In the genomic region with DNA sequence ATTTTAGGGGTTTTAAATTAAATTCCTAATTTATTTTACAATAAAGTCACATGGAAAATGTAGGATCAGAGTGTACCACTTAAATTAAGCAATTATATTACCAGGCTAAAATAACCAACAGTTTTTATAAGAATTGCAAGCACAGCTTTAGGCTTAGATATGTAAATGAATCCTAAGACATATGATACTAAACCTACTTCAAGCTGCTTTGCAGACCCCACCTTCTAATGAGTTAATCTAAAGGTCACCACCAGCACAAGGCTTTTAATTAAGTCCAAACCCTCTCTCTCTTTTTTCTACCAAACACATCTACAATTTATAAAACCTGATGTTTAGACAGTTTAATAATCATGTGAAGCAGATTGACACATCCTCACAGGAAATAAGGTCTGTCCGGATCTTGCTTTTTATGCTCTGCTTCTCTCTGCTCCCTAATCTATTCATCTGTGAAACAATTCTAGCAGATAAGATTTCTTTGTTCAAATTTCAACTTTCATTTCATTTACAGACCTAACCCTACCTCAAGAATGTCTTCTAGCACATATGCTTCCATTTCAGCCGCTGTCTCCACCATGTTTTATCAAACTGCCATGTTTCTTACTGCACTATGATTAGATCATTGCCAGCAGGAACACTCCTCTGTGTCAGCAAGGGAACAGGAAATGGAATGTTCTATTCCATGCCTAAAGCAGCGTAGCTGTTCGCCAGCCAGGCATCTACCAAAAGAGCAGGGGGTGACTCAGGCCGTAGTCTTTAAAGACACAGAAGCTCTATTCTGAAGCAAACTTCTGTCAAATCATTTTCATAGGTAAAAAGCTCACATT, we compare ENCODE assay signal across 8 mouse cellular contexts. TPM values are rescaled to one million over a fixed set of nuclear protein-coding genes. Genes with fewer than 3 reads are reported as not detected.
DNase-seq lines count a peak whose midpoint lies in the region; ATAC-seq and TF ChIP-seq lines count a peak whose summit lies in the region.

No protein-coding gene starts in this region.

- H3K4me2 ChIP-seq in heart, embryonic 13.5 days, result peak overlapping the region; percentile 57
- peak overlapping the region; percentile 28; the same call in 1 of the 2 replicates for H3K4me2 ChIP-seq in kidney, embryonic 14.5 days (replicated peaks; ENCODE audit: low read depth, low read length)
- H3K4me2 ChIP-seq in limb, embryonic 12.5 days, result peak overlapping the region; percentile 41
- peak overlapping the region; percentile 40 for H3K4me2 ChIP-seq in midbrain, embryonic 11.5 days
- no peak overlapping the region for H3K4me2 ChIP-seq in stomach, embryonic 14.5 days (replicated peaks; ENCODE audit: low read depth, low read length)

- 24% methylated on average over 5 of the region's 5 CpGs for WGBS in heart, embryonic 13.5 days
- WGBS in kidney, embryonic 14.5 days, result 23% methylated on average over 5 of the region's 5 CpGs
- WGBS in limb, embryonic 12.5 days, result 24% methylated on average over 5 of the region's 5 CpGs
- WGBS in midbrain, embryonic 11.5 days, result 24% methylated on average over 5 of the region's 5 CpGs
- 45% methylated on average over 5 of the region's 5 CpGs for WGBS in stomach, embryonic 14.5 days

- no peak for TF ChIP-seq POLR2A in bone marrow macrophage, adult 2 months (IDR thresholded peaks at IDR 0.05; ENCODE audit: borderline replicate concordance, low read depth, low read length)

- peak overlapping the region; percentile 45 for H3K27ac ChIP-seq in bone marrow macrophage, adult 2 months (ENCODE audit: insufficient read depth, low read depth, low read length)
- H3K27ac ChIP-seq in heart, embryonic 13.5 days (replicated peaks), result peak overlapping the region; percentile 61
- no peak overlapping the region for H3K27ac ChIP-seq in kidney, embryonic 14.5 days (ENCODE audit: low read depth, low read length)
- no peak overlapping the region for H3K27ac ChIP-seq in limb, embryonic 12.5 days
- H3K27ac ChIP-seq in midbrain, embryonic 11.5 days (ENCODE audit: low read depth, low read length), result peak overlapping the region; percentile 44
- H3K27ac ChIP-seq in stomach, embryonic 14.5 days (ENCODE audit: low read length), result no peak overlapping the region

- H3K4me1 ChIP-seq in bone marrow macrophage, adult 2 months (ENCODE audit: control insufficient read depth, insufficient read depth, low read length), result peaks cover 8% of the 10 kb centered on the region
- peaks cover 26% of the 10 kb centered on the region for H3K4me1 ChIP-seq in heart, embryonic 13.5 days
- peaks cover 11% of the 10 kb centered on the region; the same call in 1 of the 2 replicates for H3K4me1 ChIP-seq in kidney, embryonic 14.5 days (ENCODE audit: control insufficient read depth, insufficient read depth, low read length)
- H3K4me1 ChIP-seq in limb, embryonic 12.5 days (replicated peaks), result peaks cover 23% of the 10 kb centered on the region
- peaks cover 19% of the 10 kb centered on the region for H3K4me1 ChIP-seq in midbrain, embryonic 11.5 days (ENCODE audit: control insufficient read depth, insufficient read depth, low read length)
- peaks cover 5% of the 10 kb centered on the region; the same call in 1 of the 2 replicates for H3K4me1 ChIP-seq in stomach, embryonic 14.5 days (ENCODE audit: control insufficient read depth, insufficient read depth, low read length)

- no peaks in the 10 kb centered on the region for H3K36me3 ChIP-seq in heart, embryonic 13.5 days
- H3K36me3 ChIP-seq in kidney, embryonic 14.5 days (ENCODE audit: control insufficient read depth, insufficient read depth, low read length), result no peaks in the 10 kb centered on the region
- no peaks in the 10 kb centered on the region for H3K36me3 ChIP-seq in limb, embryonic 12.5 days
- H3K36me3 ChIP-seq in midbrain, embryonic 11.5 days (ENCODE audit: control insufficient read depth, insufficient read depth, low read length), result no peaks in the 10 kb centered on the region
- no peaks in the 10 kb centered on the region for H3K36me3 ChIP-seq in stomach, embryonic 14.5 days (ENCODE audit: control insufficient read depth, insufficient read depth, low read length)

- H3K9ac ChIP-seq in heart, embryonic 13.5 days, result no peak overlapping the region
- H3K9ac ChIP-seq in kidney, embryonic 14.5 days (ENCODE audit: low read depth, low read length), result no peak overlapping the region
- no peak overlapping the region for H3K9ac ChIP-seq in limb, embryonic 12.5 days (replicated peaks)
- peak overlapping the region; percentile 20; the same call in 1 of the 2 replicates for H3K9ac ChIP-seq in midbrain, embryonic 11.5 days (ENCODE audit: low read length)
- H3K9ac ChIP-seq in stomach, embryonic 14.5 days (replicated peaks; ENCODE audit: low read depth, low read length), result no peak overlapping the region

- TF ChIP-seq CTCF in bone marrow macrophage, adult 2 months (IDR thresholded peaks at IDR 0.05; ENCODE audit: low read depth, low read length), result no peak

- peak; percentile 13 to 32 for DNase-seq in CD8-positive naive resting alpha-beta T cell, adult 2 months (ENCODE audit: low read depth in 2 of 2, low spot score in 2 of 2)
- DNase-seq in fibroblast of lung, adult 2 months (ENCODE audit: low read depth), result peak; percentile 80
- peak; percentile 90 for DNase-seq in midbrain, embryonic 11.5 days (ENCODE audit: low spot score, missing footprints)

- ATAC-seq in heart, embryonic 13.5 days (ENCODE audit: extremely low read depth, insufficient number of reproducible peaks, low FRiP score, low TSS enrichment), result peak; percentile 37; the same call in 1 of the 2 replicates
- peak; percentile 90 for ATAC-seq in kidney, embryonic 14.5 days (ENCODE audit: low FRiP score, low TSS enrichment)
- ATAC-seq in limb, embryonic 12.5 days (ENCODE audit: insufficient number of reproducible peaks, insufficient read depth, low FRiP score, low TSS enrichment, low read depth), result no peak
- ATAC-seq in midbrain, embryonic 11.5 days (ENCODE audit: low FRiP score), result peak; percentile 86
- peak; percentile 63; the same call in 1 of the 2 replicates for ATAC-seq in stomach, embryonic 14.5 days (ENCODE audit: insufficient number of reproducible peaks, insufficient read depth, low FRiP score, low read depth)

- H3K27me3 ChIP-seq in heart, embryonic 13.5 days (replicated peaks), result no peaks in the 10 kb centered on the region
- H3K27me3 ChIP-seq in kidney, embryonic 14.5 days (ENCODE audit: control insufficient read depth, insufficient read depth, low read length), result no peaks in the 10 kb centered on the region
- no peaks in the 10 kb centered on the region for H3K27me3 ChIP-seq in limb, embryonic 12.5 days
- no peaks in the 10 kb centered on the region for H3K27me3 ChIP-seq in midbrain, embryonic 11.5 days (ENCODE audit: control insufficient read depth, insufficient read depth, low read length)
- no peaks in the 10 kb centered on the region for H3K27me3 ChIP-seq in stomach, embryonic 14.5 days (ENCODE audit: control insufficient read depth, insufficient read depth, low read length)

- peak overlapping the region; percentile 19 for H3K4me3 ChIP-seq in bone marrow macrophage, adult 2 months (ENCODE audit: insufficient read depth, low read length)
- H3K4me3 ChIP-seq in heart, embryonic 13.5 days, result peak overlapping the region; percentile 30
- peak overlapping the region; percentile 17; the same call in 1 of the 2 replicates for H3K4me3 ChIP-seq in kidney, embryonic 14.5 days (ENCODE audit: low read length)
- no peak overlapping the region for H3K4me3 ChIP-seq in limb, embryonic 12.5 days (replicated peaks)
- peak overlapping the region; percentile 20 for H3K4me3 ChIP-seq in midbrain, embryonic 11.5 days (ENCODE audit: low read depth, low read length)
- no peak overlapping the region for H3K4me3 ChIP-seq in stomach, embryonic 14.5 days (ENCODE audit: low read depth, low read length)

- no peaks in the 10 kb centered on the region for H3K9me3 ChIP-seq in heart, embryonic 13.5 days
- H3K9me3 ChIP-seq in kidney, embryonic 14.5 days (ENCODE audit: control insufficient read depth, low read length), result no peaks in the 10 kb centered on the region
- H3K9me3 ChIP-seq in limb, embryonic 12.5 days, result no peaks in the 10 kb centered on the region
- no peaks in the 10 kb centered on the region for H3K9me3 ChIP-seq in midbrain, embryonic 11.5 days (ENCODE audit: control insufficient read depth, low read length)
- H3K9me3 ChIP-seq in stomach, embryonic 14.5 days (ENCODE audit: control insufficient read depth, low read depth, low read length), result no peaks in the 10 kb centered on the region

RNA-seq across cellular contexts. Expression of a gene that starts 27.0 kb away (rescaled TPM):
- polyA plus RNA-seq in bone marrow macrophage, adult 2 months (2012; ENCODE audit: insufficient read depth, insufficient read length, missing spikeins), result 39.2 and 40.0 TPM in 2 replicates
- 16.2 and 16.3 TPM in 2 replicates for polyA plus RNA-seq in heart, embryonic 13.5 days (2015; fragmentation: Nextera tagmentation; extraction: Ambion mirVana)
- 40.0 and 41.2 TPM in 2 replicates for polyA plus RNA-seq in kidney, embryonic 14.5 days (2014; fragmentation: Nextera tagmentation; extraction: Ambion mirVana)
- polyA plus RNA-seq in limb, embryonic 12.5 days (2016; fragmentation: Nextera tagmentation; extraction: Ambion mirVana), result 26.6 and 30.4 TPM in 2 replicates
- polyA plus RNA-seq in midbrain, embryonic 11.5 days (2014; fragmentation: Nextera tagmentation; extraction: Ambion mirVana), result 27.7 and 30.5 TPM in 2 replicates
- 41.6 and 43.6 TPM in 2 replicates for polyA plus RNA-seq in stomach, embryonic 14.5 days (2014; fragmentation: Nextera tagmentation; extraction: Ambion mirVana)

RNA-seq across cellular contexts. Expression of a gene that starts 27.7 kb away (rescaled TPM):
- polyA plus RNA-seq in bone marrow macrophage, adult 2 months (2012; ENCODE audit: insufficient read depth, insufficient read length, missing spikeins), result 2.3 and 3.4 TPM in 2 replicates
- 3.4 and 3.6 TPM in 2 replicates for polyA plus RNA-seq in heart, embryonic 13.5 days (2015; fragmentation: Nextera tagmentation; extraction: Ambion mirVana)
- 6.7 and 7.1 TPM in 2 replicates for polyA plus RNA-seq in kidney, embryonic 14.5 days (2014; fragmentation: Nextera tagmentation; extraction: Ambion mirVana)
- 6.1 and 8.4 TPM in 2 replicates for polyA plus RNA-seq in limb, embryonic 12.5 days (2016; fragmentation: Nextera tagmentation; extraction: Ambion mirVana)
- 8.0 and 9.1 TPM in 2 replicates for polyA plus RNA-seq in midbrain, embryonic 11.5 days (2014; fragmentation: Nextera tagmentation; extraction: Ambion mirVana)
- polyA plus RNA-seq in stomach, embryonic 14.5 days (2014; fragmentation: Nextera tagmentation; extraction: Ambion mirVana), result 5.9 and 6.1 TPM in 2 replicates

Comparison
In these comparisons a context has a peak if more than half of its experiments do, and no peak if none do; other contexts are left out.
1. DNase-seq: peak in every context shown above with its lines; median percentile 90 in midbrain, embryonic 11.5 days; 80 in fibroblast of lung, adult 2 months; 22 in CD8-positive naive resting alpha-beta T cell, adult 2 months.
2. H3K27ac ChIP-seq: peak in bone marrow macrophage, adult 2 months (single experiment), heart, embryonic 13.5 days (single experiment) and midbrain, embryonic 11.5 days (single experiment); none in kidney, embryonic 14.5 days (single experiment), limb, embryonic 12.5 days (single experiment) and stomach, embryonic 14.5 days (single experiment).
3. H3K4me3 ChIP-seq: peak in bone marrow macrophage, adult 2 months (single experiment), heart, embryonic 13.5 days (single experiment), kidney, embryonic 14.5 days (single experiment) and midbrain, embryonic 11.5 days (single experiment); none in limb, embryonic 12.5 days (single experiment) and stomach, embryonic 14.5 days (single experiment).